Mouse (Mus musculus): ENCODE data around the gene Slc39a7.
"Not testable (repeated sequence)": the region's sequence is repeated elsewhere in the genome, so short reads cannot be mapped to it uniquely, and the experiment has no call there.

The Slc39a7 gene

DNA sequence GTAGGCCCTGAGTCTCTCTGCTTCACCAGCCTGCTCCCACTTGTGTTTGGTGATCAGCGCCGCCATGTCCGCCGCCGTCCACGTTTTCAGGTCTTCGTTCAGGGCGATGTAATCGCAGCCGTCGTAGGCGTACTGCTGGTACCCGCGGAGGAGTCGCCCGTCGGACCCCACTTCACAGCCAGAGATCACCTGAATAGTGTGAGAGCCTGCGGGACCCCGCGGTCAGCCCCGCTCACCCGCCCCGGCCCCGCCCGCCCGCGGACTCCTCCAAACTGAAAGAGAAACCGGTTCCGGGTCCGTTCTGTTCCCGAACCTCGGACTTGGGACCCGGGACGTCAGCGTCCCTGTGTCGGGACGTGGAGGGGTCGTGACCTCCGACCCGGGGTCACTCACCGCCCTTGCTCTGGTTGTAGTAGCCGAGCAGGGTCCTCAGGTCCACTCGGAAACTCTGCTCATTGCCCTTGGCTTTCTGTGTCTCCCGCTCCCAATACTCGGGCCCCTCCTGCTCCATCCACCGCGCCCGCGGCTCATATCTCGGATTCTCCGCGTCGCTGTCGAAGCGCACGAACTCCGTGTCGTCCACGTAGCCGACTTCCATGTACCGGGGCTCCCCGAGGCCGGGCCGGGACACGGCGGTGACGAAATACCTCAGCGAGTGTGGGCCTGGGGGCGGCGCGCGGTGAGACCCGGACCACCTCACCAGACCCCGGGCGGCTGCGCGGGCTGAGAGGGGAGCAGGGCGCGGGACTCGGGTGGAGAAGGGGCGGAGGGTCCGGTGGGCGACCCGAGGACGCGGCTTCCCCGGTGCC lies 31.9 kb downstream of the Slc39a7 start:
- DNase-seq (ENCODE audit: low spot score) = peak; percentile 24

DNA sequence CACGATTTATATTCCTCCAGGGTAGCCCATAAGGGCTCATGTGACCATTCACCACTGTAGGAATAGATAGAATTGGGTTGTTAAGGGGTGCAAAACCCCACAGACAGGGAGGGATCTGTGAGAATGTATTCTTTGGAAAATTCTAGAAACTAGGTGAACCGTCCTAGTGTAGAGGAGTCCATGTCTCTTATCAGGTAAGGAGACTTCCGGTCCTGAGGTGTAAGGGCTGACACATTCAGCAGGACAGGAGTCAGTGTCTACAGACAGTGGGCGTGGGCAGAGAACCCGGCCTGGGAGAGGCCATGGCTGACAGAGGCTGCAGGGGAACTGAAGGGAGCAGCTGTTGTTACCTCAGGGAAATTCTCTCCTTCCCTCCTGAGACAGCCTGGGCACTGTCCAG lies 32.8 kb downstream of the Slc39a7 start:
- not testable (repeated sequence) for DNase-seq (ENCODE audit: low spot score)

DNA sequence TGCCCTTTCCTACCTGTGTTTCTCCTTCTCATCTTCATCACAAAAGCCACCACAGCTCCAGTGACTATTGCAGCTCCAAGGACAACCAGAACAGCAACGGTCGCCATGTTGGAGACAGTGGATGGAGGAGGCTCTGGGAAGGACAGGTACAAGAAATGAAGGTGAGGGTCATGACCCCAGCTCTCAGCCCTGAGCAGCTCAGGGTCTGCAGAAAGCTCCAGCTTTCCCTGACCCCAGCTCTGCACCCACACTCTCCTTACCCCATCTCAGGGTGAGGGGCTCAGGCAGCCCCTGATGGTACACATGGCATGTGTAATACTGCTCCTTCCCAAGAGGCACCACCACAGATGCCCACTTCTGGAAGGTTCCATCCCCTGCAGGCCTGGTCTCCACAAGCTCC lies 34.5 kb downstream of the Slc39a7 start:
- DNase-seq (ENCODE audit: low spot score) = not testable (repeated sequence)

DNA sequence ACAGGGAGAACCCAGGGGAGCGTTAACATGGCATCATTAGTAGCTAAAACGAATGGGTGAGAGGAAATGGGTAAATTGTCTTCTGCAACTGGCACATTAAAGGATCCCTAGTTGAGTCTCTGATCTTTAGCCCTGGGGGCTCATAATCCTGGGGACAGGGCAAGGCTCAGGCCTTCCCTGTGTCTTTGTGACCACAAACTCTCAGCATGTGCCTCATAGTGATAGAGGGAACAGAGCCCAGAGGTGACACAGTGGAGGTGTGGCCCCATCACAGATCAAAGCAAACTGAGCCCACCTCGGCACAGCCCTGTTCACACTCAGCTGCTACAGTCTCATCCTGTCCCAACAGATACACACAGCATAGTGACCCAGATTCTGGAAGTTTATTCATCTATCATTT lies 35.8 kb downstream of the Slc39a7 start:
- no peak for DNase-seq (ENCODE audit: low spot score)

DNA sequence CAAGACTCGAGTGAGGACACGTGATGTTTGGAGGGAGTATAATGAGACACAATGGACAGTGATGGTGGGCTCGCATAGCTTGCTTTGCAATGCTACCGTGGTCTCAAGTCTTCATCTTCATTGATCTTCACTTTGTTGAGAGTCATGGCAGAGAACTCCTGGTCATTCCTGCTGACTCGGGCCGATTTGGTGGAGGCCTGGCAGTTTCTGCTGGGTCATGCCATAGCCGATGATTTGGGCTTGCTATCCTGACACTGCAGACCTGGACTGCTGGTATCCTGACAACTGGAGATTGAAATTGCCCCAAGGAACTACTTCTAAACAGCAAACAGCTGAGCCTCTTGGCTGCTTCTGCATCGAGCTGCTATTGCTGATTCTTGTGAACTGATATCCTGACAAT lies 36.5 kb downstream of the Slc39a7 start:
- DNase-seq (ENCODE audit: low spot score) = no peak

DNA sequence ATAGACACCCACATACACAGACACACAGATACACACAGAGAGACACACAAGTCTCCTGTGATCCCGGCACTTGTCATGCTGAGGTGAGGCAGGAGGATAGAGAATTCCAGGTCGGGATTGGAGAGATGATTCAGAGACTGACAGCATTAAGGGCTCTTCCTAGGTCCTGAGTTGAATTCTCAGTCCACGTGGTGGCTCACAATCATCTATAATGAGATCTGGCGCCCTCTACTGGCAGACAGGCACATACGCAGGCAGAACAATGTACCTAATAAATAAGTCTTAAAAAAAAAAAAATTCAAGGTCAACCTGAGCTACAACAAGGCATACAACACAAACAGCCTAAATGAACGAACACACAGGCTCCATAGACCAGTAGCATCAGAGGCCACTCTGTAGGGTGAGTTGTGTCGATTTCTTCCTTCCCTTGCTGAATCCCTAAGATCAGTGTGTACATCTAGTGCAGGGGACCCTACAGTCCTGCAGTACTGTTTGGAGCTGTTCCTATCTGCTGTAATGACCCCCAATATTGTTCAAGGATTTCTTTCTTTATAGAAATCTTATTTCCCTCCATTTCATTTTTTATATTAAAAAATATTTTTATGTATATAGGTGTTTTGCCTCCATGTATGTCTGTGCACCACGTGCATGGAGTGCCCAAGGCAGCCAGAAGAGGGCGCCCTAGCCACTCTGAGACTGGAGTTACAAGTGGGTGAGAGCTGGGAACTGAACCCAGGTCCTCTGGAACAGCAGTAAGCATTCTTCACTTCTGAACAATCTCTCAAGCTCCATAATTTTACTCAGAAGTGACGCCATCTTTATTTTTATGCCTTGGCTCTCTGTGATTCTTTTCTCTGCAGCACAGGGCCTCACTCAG lies 39.5 kb downstream of the Slc39a7 start:
- peak; percentile 64 for DNase-seq (ENCODE audit: low spot score)

DNA sequence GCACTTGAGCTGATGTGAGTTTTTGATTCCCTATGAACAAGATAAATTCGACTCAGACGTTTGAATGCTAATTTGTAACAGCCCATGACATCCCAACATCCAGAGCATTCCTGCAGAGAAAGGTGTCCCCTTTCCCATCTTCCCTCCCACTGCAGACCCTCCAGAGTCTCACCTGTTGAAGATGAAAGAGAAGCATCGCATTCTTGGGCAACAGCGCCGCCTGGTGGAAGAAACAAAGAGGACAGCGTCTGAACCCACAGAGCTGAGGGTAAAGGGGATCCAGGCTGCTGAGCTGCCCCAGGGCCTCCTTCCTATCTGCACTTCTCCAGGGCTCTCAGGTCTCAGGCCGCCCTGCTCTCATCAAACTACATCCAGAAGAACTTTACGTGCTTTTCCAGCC lies 49.3 kb downstream of the Slc39a7 start:
- peak; percentile 53 for DNase-seq (ENCODE audit: low spot score)

DNA sequence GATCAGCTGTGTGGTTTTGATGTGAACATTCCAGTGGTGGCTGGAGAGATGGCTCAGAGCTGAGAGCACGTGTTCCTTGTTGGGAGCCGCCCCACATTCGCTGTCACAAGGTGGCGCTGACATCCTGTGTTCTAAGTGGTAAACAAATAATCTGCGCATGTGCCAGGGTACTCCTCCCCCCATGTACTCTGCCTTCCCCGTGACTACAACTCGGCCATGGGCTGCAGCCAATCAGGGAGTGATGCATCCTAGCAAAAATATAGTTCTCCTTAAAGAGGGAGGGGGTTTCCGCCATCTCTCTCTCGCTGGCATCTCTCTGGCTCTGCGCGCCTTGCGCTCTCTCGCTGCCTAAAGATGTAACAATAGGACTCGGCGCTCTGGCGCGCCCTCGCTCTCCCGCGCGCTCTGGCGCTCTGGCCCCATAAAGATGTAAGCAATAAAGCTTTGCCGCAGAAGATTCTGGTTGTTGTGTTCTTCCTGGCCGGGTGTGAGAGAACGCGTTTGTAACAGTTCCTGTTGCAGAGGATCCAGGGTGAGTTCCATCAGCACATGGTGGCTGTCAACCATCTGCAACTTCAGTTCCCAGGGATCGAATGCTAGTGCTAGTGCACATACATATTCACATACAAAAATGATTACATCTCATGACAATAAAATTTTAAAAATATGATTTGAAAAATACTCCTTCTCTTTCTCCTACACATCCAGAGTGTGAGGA lies 50.1 kb downstream of the Slc39a7 start:
- DNase-seq (ENCODE audit: low spot score) = peak; percentile 62

DNA sequence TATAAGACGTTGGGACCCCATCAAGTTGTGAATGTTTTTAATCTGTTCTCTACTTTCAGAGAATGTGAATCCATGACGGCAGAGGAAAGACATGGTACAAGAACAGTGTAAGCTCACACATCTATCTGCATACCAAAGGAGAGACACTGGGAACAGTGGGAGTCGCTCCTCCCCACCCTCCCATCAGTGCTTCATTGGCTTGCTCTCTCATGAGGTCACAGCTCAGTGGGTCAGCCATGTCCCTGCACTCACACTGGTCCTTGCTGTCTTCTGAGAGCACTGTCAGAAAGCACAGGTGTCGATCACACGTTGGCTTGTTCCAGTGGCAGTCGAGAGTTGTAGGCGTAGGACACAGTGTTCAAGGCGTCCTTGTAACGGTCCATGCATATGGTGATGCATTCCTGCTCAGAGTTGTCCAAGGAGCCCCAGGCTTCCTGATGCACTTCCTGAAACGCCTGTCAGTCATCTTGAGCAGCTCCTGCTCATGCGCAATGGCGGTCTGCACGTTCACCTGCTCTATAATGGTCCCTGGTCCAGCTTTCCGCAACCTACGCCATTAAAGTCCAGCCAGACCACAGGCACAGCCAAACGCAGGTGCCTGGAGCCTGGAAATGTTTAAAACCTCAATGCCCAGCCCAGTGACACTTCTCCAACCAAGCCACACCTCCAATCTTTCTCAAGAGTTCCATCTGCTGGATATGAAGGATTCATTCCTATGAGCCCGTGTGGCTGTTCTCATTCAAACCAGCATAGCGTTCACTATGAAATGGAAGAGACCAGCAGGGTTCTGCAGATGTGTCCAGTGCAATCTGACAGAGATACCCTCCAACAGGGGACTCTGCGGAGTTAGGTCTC lies 51.1 kb downstream of the Slc39a7 start:
- no peak for DNase-seq (ENCODE audit: low spot score)

DNA sequence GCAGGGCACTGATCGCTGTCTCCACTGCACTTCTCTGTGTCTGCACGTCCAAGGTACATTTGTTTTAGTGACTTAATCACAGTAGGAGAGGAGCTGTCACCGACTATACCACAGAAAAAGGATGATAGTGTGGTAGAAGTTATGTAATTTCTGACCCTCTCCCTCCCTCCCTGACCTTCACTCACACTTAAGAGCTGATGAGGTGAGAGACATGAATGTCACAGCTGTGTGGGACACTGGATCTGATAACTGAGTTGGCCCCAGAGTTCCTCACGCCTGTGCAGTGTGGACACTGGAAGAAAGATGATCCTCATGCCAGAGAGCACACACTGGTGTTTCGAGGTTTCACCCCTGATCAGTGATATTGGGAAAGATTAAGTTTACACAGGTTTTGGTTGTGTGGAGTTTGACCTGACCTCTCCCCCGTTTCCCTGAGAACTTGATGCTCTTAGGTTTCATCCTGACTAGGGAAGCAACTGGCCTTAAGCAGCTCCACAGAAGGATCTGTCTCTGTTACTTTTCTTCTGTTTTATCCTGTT lies 51.9 kb downstream of the Slc39a7 start:
- no peak for DNase-seq (ENCODE audit: low spot score)

DNA sequence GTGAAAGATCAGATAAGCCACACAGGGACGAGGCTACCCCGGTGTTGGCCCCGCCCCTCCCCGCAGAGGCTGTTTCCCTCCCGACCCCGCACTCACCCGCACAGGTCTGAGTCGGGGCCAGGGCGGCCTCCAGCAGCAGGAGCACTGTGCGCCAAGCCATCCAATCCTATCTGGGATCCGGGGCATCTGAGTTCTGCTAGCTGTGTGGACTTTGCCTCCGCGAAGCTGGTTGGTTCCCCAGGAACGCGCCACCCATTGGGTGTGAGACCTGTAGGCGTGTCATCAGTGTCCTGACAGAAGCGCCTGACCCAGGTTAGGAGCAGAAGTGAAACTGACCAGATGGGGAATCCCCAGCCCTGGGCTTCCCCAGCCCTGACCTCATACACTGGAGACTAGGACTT lies 52.9 kb downstream of the Slc39a7 start:
- peak; percentile 61 for DNase-seq (ENCODE audit: low spot score)
